9 mouse cellular contexts compared by ENCODE assay signal in genomic region chr3:105114269-105114668, GRCm38 (mm10). TPM values are rescaled to one million over a fixed set of nuclear protein-coding genes. Genes with fewer than 3 reads are reported as not detected.
DNase-seq lines count a peak whose midpoint lies in the region; ATAC-seq lines count a peak whose summit lies in the region.
"Had no signal": no experiment of that assay in that cellular context is flagged by ENCODE, and none has a peak within 500 bp of the region (broad histone marks: within the 10 kb centered on the region; RNA-seq: fewer than 3 reads in every experiment).

No protein-coding gene starts in this region.

- peak; percentile 76 for ATAC-seq in cerebellum, adult (ENCODE audit: insufficient number of reproducible peaks, low FRiP score, low TSS enrichment)
- ATAC-seq in forebrain, embryonic 16.5 days, result peak; percentile 72
- ATAC-seq in hindbrain, embryonic 14.5 days (ENCODE audit: low FRiP score), result no peak

- no peak overlapping the region for H3K9ac ChIP-seq in forebrain, embryonic 16.5 days (replicated peaks; ENCODE audit: low read depth, low read length)
- no peak overlapping the region for H3K9ac ChIP-seq in hindbrain, embryonic 14.5 days

- 28% methylated on average over 2 of the region's 2 CpGs for WGBS in forebrain, embryonic 16.5 days
- 26% methylated on average over 2 of the region's 2 CpGs for WGBS in hindbrain, embryonic 14.5 days

- H3K27me3 ChIP-seq in forebrain, embryonic 16.5 days (replicated peaks; ENCODE audit: control insufficient read depth, insufficient read depth, low read length), result no peaks in the 10 kb centered on the region
- 0 out of 2 replicates have a peak, but pooled peaks cover 4% of the 10 kb centered on the region for H3K27me3 ChIP-seq in hindbrain, embryonic 14.5 days (ENCODE audit: control insufficient read depth, insufficient read depth, low read length)

- DNase-seq in MN1 (ENCODE audit: low spot score), result peak; percentile 23
- DNase-seq in hindbrain, embryonic 14.5 days (ENCODE audit: low spot score), result peak; percentile 72
- DNase-seq in layer of hippocampus, postnatal 14 days (ENCODE audit: low spot score in 2 of 2), result peak; percentile 77 to 86
- peak; percentile 76 for DNase-seq in lung, postnatal 25 days (ENCODE audit: low spot score)
- DNase-seq in right cerebral cortex, postnatal 14 days, result peak; percentile 73
- DNase-seq in urinary bladder, postnatal 4 days (ENCODE audit: low spot score in 2 of 2), result peak; percentile 58 to 68

- H3K4me3 ChIP-seq in forebrain, embryonic 16.5 days (replicated peaks; ENCODE audit: low read length), result no peak overlapping the region
- H3K4me3 ChIP-seq in hindbrain, embryonic 14.5 days (replicated peaks; ENCODE audit: low read length), result no peak overlapping the region

- H3K36me3 ChIP-seq in forebrain, embryonic 16.5 days (ENCODE audit: control insufficient read depth, insufficient read depth), result no peaks in the 10 kb centered on the region
- no peaks in the 10 kb centered on the region for H3K36me3 ChIP-seq in hindbrain, embryonic 14.5 days (replicated peaks; ENCODE audit: control insufficient read depth, insufficient read depth)

- no peak overlapping the region for H3K27ac ChIP-seq in forebrain, embryonic 16.5 days (ENCODE audit: low read length)
- no peak overlapping the region for H3K27ac ChIP-seq in hindbrain, embryonic 14.5 days

- no peak overlapping the region for H3K4me2 ChIP-seq in forebrain, embryonic 16.5 days (ENCODE audit: low read length)
- H3K4me2 ChIP-seq in hindbrain, embryonic 14.5 days (replicated peaks), result no peak overlapping the region

- no peaks in the 10 kb centered on the region for H3K9me3 ChIP-seq in forebrain, embryonic 16.5 days (ENCODE audit: control insufficient read depth, low read length)
- no peaks in the 10 kb centered on the region for H3K9me3 ChIP-seq in hindbrain, embryonic 14.5 days (ENCODE audit: control insufficient read depth, low read length)

- no peaks in the 10 kb centered on the region for H3K4me1 ChIP-seq in forebrain, embryonic 16.5 days (replicated peaks; ENCODE audit: control insufficient read depth, insufficient read depth, low read length)
- no peaks in the 10 kb centered on the region for H3K4me1 ChIP-seq in hindbrain, embryonic 14.5 days (replicated peaks; ENCODE audit: control insufficient read depth, insufficient read depth, low read length)

RNA-seq across cellular contexts. Expression of gene 4930564D02Rik, which starts 47.6 kb away (rescaled TPM):
- not detected in 2 replicates for polyA plus RNA-seq in forebrain, embryonic 16.5 days (2015; fragmentation: Nextera tagmentation; extraction: Ambion mirVana)
- polyA plus RNA-seq in hindbrain, embryonic 14.5 days (2014; fragmentation: Nextera tagmentation; extraction: Ambion mirVana), result not detected in 2 replicates
- total RNA-seq in layer of hippocampus, postnatal 14 days (2021), result not detected
- polyA plus RNA-seq: liver, embryonic 16.5 days had no signal

Comparison
In these comparisons a context has a peak if more than half of its experiments do, and no peak if none do; other contexts are left out.
1. DNase-seq: peak in every context shown above with its lines; median percentile 82 in layer of hippocampus, postnatal 14 days; 76 in lung, postnatal 25 days; 73 in right cerebral cortex, postnatal 14 days; 72 in hindbrain, embryonic 14.5 days; 63 in urinary bladder, postnatal 4 days; 23 in MN1.